Mouse (Mus musculus): ENCODE measurements at regions not wholly inside any gene's neighbourhood (a gene's known extent, or its start where the extent isn't known, plus 50 kb on each side); places are given as distances from the start of the nearest gene placed in this dataset.

GRCm38 (mm10) chr13:83997599-83998369, 224.3 kb upstream of the Tmem161b start:
- no peak for DNase-seq (ENCODE audit: low spot score in 2 of 2)

- DNase-seq (ENCODE audit: low spot score in 2 of 2) = no peak
Measured at GRCm38 (mm10) chr13:84021771-84022170, 200.3 kb upstream of the Tmem161b start.

- DNase-seq (ENCODE audit: low spot score in 2 of 2) = no peak
Measured at GRCm38 (mm10) chr13:84023021-84023420, 199.1 kb upstream of the Tmem161b start.

- DNase-seq (ENCODE audit: low spot score in 2 of 2) = no peak
Measured at GRCm38 (mm10) chr13:84023637-84024036, 198.5 kb upstream of the Tmem161b start.

- no peak for DNase-seq (ENCODE audit: low spot score in 2 of 2)
Measured at GRCm38 (mm10) chr13:84025348-84025747, 196.7 kb upstream of the Tmem161b start.

GRCm38 (mm10) chr13:84047736-84048135, 174.4 kb upstream of the Tmem161b start:
- DNase-seq (ENCODE audit: low spot score in 2 of 2) = no peak

GRCm38 (mm10) chr13:84052221-84052620, 169.9 kb upstream of the Tmem161b start:
- no peak for DNase-seq (ENCODE audit: low spot score in 2 of 2)

GRCm38 (mm10) chr13:84054956-84055355, 167.1 kb upstream of the Tmem161b start:
- DNase-seq (ENCODE audit: low spot score in 2 of 2) = no peak

GRCm38 (mm10) chr13:84055576-84055975, 166.5 kb upstream of the Tmem161b start:
- DNase-seq (ENCODE audit: low spot score in 2 of 2) = no peak

- no peak for DNase-seq (ENCODE audit: low spot score in 2 of 2)
Measured at GRCm38 (mm10) chr13:84056451-84056850, 165.6 kb upstream of the Tmem161b start.

- DNase-seq (ENCODE audit: low spot score in 2 of 2) = no peak
Measured at GRCm38 (mm10) chr13:84056998-84057397, 165.1 kb upstream of the Tmem161b start.

- no peak for DNase-seq (ENCODE audit: low spot score in 2 of 2)
Measured at GRCm38 (mm10) chr13:84057456-84057855, 164.6 kb upstream of the Tmem161b start.

- DNase-seq (ENCODE audit: low spot score in 2 of 2) = no peak
Measured at GRCm38 (mm10) chr13:84058251-84058650, 163.8 kb upstream of the Tmem161b start.

GRCm38 (mm10) chr13:84059031-84059651, 163.0 kb upstream of the Tmem161b start:
- peak; percentile 41 to 57 for DNase-seq (ENCODE audit: low spot score in 2 of 2)

- no peak for DNase-seq (ENCODE audit: low spot score in 2 of 2)
Measured at GRCm38 (mm10) chr13:84059661-84060452, 162.2 kb upstream of the Tmem161b start.

GRCm38 (mm10) chr13:84060453-84060834, 161.7 kb upstream of the Tmem161b start:
- no peak for DNase-seq (ENCODE audit: low spot score in 2 of 2)

- DNase-seq (ENCODE audit: low spot score in 2 of 2) = no peak
Measured at GRCm38 (mm10) chr13:84060906-84061305, 161.2 kb upstream of the Tmem161b start.

GRCm38 (mm10) chr13:84061820-84062480, 160.1 kb upstream of the Tmem161b start:
- no peak for DNase-seq (ENCODE audit: low spot score in 2 of 2)

GRCm38 (mm10) chr13:84062616-84063015, 159.5 kb upstream of the Tmem161b start:
- no peak for DNase-seq (ENCODE audit: low spot score in 2 of 2)

- DNase-seq (ENCODE audit: low spot score in 2 of 2) = no peak
Measured at GRCm38 (mm10) chr13:84063406-84063805, 158.7 kb upstream of the Tmem161b start.

- no peak for DNase-seq (ENCODE audit: low spot score in 2 of 2)
Measured at GRCm38 (mm10) chr13:84064291-84064940, 157.7 kb upstream of the Tmem161b start.
